In the genomic region with DNA sequence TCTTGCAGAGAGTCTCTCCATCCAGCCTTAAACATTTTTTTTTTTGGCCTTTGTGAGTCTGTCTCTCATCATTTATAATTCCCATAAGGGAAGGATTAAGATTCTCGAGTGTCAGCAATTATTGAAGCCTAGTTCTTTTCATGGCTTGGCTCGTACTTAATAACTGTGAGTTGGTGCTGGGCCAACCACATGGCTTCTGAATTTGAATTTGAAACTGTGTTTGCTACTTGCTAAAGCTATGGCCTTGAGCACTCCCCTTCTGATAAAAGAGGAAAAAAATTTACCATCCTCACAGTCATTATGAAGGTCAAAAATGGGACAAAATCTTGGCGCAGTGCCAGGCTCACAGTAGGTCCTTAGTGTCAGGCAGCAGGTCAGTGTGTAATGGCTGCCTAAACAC, we compare ENCODE assay signal across 12 mouse cellular contexts.
DNase-seq lines count a peak whose midpoint lies in the region; ATAC-seq lines count a peak whose summit lies in the region.
"Had no signal": no experiment of that assay in that cellular context is flagged by ENCODE, and none has a peak within 500 bp of the region (broad histone marks: within the 10 kb centered on the region; RNA-seq: fewer than 3 reads in every experiment).

No protein-coding gene starts in this region.

- ATAC-seq in embryonic facial prominence, embryonic 11.5 days (replicated peaks; ENCODE audit: insufficient number of reproducible peaks, low FRiP score, low TSS enrichment, low read depth), result no peak
- peak; percentile 53; the same call in 1 of the 2 replicates for ATAC-seq in embryonic facial prominence, embryonic 14.5 days (ENCODE audit: low read depth)

- H3K4me2 ChIP-seq in embryonic facial prominence, embryonic 11.5 days (ENCODE audit: low read depth, low read length), result no peak overlapping the region
- no peak overlapping the region for H3K4me2 ChIP-seq in embryonic facial prominence, embryonic 14.5 days (ENCODE audit: low read depth, low read length)
- H3K4me2 ChIP-seq: limb, embryonic 12.5 days; midbrain, embryonic 12.5 days had no signal

- WGBS in embryonic facial prominence, embryonic 11.5 days, result 45% methylated on average over 3 of the region's 3 CpGs
- 55% methylated on average over 3 of the region's 3 CpGs for WGBS in embryonic facial prominence, embryonic 10.5 days
- 33% methylated on average over 3 of the region's 3 CpGs for WGBS in embryonic facial prominence, embryonic 14.5 days

- peak; percentile 10 for DNase-seq in embryonic facial prominence, embryonic 11.5 days (ENCODE audit: low spot score)
- no peak for DNase-seq in embryonic facial prominence, embryonic 10.5 days (ENCODE audit: low spot score)
- peak; percentile 68 for DNase-seq in left cerebral cortex, postnatal 4 days
- DNase-seq in left cerebral cortex, adult 8-10 months (ENCODE audit: low spot score in 2 of 2), result no peak
- peak; percentile 19 for DNase-seq in Muller cell, postnatal 12 days (ENCODE audit: inconsistent ontology term)
- peak; percentile 84 for DNase-seq in embryonic facial prominence, embryonic 14.5 days (ENCODE audit: low spot score)
- DNase-seq in spleen, postnatal 10 days (ENCODE audit: low spot score in 2 of 2), result no peak
- no peak for DNase-seq in right cerebral cortex, postnatal 36 days (ENCODE audit: low spot score in 2 of 2)
- DNase-seq: heart, adult 11 months; heart, postnatal 36 days had no signal

- H3K27ac ChIP-seq in embryonic facial prominence, embryonic 11.5 days (replicated peaks; ENCODE audit: low read depth, low read length), result no peak overlapping the region
- H3K27ac ChIP-seq in embryonic facial prominence, embryonic 10.5 days (replicated peaks), result no peak overlapping the region
- no peak overlapping the region for H3K27ac ChIP-seq in embryonic facial prominence, embryonic 14.5 days (replicated peaks; ENCODE audit: low read depth, low read length)
- H3K27ac ChIP-seq: limb, embryonic 12.5 days; midbrain, embryonic 12.5 days had no signal

- H3K9ac ChIP-seq in embryonic facial prominence, embryonic 11.5 days (replicated peaks; ENCODE audit: low read length), result no peak overlapping the region
- H3K9ac ChIP-seq in embryonic facial prominence, embryonic 14.5 days (ENCODE audit: low read depth, low read length), result no peak overlapping the region
- H3K9ac ChIP-seq: limb, embryonic 12.5 days; midbrain, embryonic 12.5 days had no signal

- intact Hi-C loops in left cerebral cortex, postnatal 4 days (cut with DNase I), result no loop called here

- no peaks in the 10 kb centered on the region for H3K36me3 ChIP-seq in embryonic facial prominence, embryonic 11.5 days (replicated peaks; ENCODE audit: control insufficient read depth, insufficient read depth, low read depth, low read length)
- no peaks in the 10 kb centered on the region for H3K36me3 ChIP-seq in embryonic facial prominence, embryonic 10.5 days (replicated peaks)
- H3K36me3 ChIP-seq in embryonic facial prominence, embryonic 14.5 days (ENCODE audit: control insufficient read depth, insufficient read depth, low read length), result no peaks in the 10 kb centered on the region
- H3K36me3 ChIP-seq: limb, embryonic 12.5 days; midbrain, embryonic 12.5 days had no signal

- H3K27me3 ChIP-seq in embryonic facial prominence, embryonic 11.5 days (ENCODE audit: control insufficient read depth, insufficient read depth, low read length), result no peaks in the 10 kb centered on the region
- no peaks in the 10 kb centered on the region for H3K27me3 ChIP-seq in embryonic facial prominence, embryonic 10.5 days (replicated peaks; ENCODE audit: low read depth, poor library complexity, severe bottlenecking)
- H3K27me3 ChIP-seq in embryonic facial prominence, embryonic 14.5 days (replicated peaks; ENCODE audit: control insufficient read depth, insufficient read depth, low read length), result no peaks in the 10 kb centered on the region
- H3K27me3 ChIP-seq: limb, embryonic 12.5 days; midbrain, embryonic 12.5 days had no signal

- no peaks in the 10 kb centered on the region for H3K9me3 ChIP-seq in embryonic facial prominence, embryonic 11.5 days (replicated peaks; ENCODE audit: control insufficient read depth, low read length)
- no peaks in the 10 kb centered on the region for H3K9me3 ChIP-seq in embryonic facial prominence, embryonic 10.5 days
- H3K9me3 ChIP-seq in embryonic facial prominence, embryonic 14.5 days (ENCODE audit: control insufficient read depth, low read length), result no peaks in the 10 kb centered on the region
- H3K9me3 ChIP-seq: limb, embryonic 12.5 days; midbrain, embryonic 12.5 days had no signal

- no peaks in the 10 kb centered on the region for H3K4me1 ChIP-seq in embryonic facial prominence, embryonic 11.5 days (ENCODE audit: control insufficient read depth, insufficient read depth, low read length)
- H3K4me1 ChIP-seq in embryonic facial prominence, embryonic 10.5 days, result peaks cover 25% of the 10 kb centered on the region
- peaks cover 5% of the 10 kb centered on the region; the same call in 1 of the 2 replicates for H3K4me1 ChIP-seq in embryonic facial prominence, embryonic 14.5 days (ENCODE audit: control insufficient read depth, insufficient read depth, low read length)

- H3K4me3 ChIP-seq in embryonic facial prominence, embryonic 11.5 days (ENCODE audit: low read depth, low read length), result no peak overlapping the region
- no peak overlapping the region for H3K4me3 ChIP-seq in embryonic facial prominence, embryonic 10.5 days
- H3K4me3 ChIP-seq in embryonic facial prominence, embryonic 14.5 days (ENCODE audit: low read depth, low read length), result no peak overlapping the region
- H3K4me3 ChIP-seq: limb, embryonic 12.5 days; midbrain, embryonic 12.5 days had no signal

Comparison
In these comparisons a context has a peak if more than half of its experiments do, and no peak if none do; other contexts are left out.
1. DNase-seq: peak in embryonic facial prominence, embryonic 11.5 days (single experiment), left cerebral cortex, postnatal 4 days (single experiment), Muller cell, postnatal 12 days (single experiment) and embryonic facial prominence, embryonic 14.5 days (single experiment); none in embryonic facial prominence, embryonic 10.5 days (single experiment), left cerebral cortex, adult 8-10 months (0 of 2), spleen, postnatal 10 days (0 of 2) and right cerebral cortex, postnatal 36 days (0 of 2).